Mouse (Mus musculus): ENCODE results near the gene Mpzl2.

The Mpzl2 gene

GRCm38 (mm10) chr9:45085741-45086690 is 46.4 kb downstream of the Mpzl2 start:
- no peak for DNase-seq (ENCODE audit: low spot score)

GRCm38 (mm10) chr9:45088040-45088439 is 48.4 kb downstream of the Mpzl2 start:
- DNase-seq (ENCODE audit: low spot score): no peak

DNA sequence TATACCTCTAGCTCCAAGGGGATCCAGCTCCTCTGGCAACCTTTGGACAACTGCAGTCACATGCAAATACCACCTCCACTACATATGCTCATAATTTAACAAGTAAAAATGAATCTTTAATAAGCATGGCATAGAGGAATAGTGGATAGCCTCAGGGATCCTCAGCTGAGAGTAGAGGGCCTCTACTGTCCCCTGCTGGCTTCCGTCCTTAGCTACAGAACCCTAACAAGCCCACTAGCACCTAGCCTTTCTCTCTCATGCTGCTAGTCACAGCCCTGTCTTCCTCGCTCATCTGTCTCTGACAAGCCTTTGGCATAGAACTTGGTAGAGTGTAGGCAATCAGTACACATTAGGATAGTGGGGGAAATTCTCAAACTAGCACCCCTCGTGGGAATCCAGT is 51.2 kb downstream of the Mpzl2 start:
- DNase-seq (ENCODE audit: low spot score): no peak

DNA sequence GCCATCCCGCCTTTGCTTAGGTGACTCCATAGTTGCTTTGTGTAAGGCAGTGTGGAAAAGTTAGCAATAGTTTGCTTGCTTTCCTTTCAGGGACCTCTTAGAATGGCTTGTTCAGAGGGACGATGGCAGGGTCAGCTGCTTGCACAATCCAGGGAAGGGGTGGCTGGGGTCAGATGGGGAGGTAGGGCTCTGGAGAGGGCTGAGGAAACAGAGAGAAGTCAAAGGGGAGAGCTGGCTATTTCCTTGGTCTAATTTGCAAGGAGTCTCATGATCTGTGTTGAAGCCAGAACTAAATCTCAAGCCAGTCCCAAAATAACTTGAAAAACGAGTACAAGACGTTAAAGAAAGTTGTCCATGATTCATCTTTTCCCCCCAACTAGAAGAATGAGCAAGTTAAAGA is 53.0 kb downstream of the Mpzl2 start:
- no peak for DNase-seq (ENCODE audit: low spot score)

GRCm38 (mm10) chr9:45095149-45095937 is 55.7 kb downstream of the Mpzl2 start:
- DNase-seq (ENCODE audit: low spot score): no peak

DNA sequence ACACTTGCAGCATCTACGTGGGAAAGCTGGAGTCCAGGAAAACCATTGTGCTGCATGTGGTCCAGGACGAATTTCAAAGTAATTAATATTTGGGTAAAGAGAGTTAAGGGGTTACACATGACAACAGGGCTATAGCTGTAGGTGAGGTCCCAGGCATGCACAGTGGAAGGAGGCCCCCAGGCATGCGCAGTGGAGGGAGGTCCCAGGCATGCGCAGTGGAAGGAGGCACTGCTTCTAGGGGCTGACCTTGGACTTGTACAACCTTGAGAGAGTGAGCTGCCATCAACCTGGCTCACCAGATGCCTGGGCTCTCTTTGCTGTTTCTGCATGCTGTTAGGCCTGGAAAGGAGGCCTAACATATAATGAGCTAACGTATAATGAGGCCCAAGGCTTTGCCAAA is 58.3 kb downstream of the Mpzl2 start:
- no peak for DNase-seq (ENCODE audit: low spot score)

GRCm38 (mm10) chr9:45098426-45098825 is 58.8 kb downstream of the Mpzl2 start:
- no peak for DNase-seq (ENCODE audit: low spot score)

DNA sequence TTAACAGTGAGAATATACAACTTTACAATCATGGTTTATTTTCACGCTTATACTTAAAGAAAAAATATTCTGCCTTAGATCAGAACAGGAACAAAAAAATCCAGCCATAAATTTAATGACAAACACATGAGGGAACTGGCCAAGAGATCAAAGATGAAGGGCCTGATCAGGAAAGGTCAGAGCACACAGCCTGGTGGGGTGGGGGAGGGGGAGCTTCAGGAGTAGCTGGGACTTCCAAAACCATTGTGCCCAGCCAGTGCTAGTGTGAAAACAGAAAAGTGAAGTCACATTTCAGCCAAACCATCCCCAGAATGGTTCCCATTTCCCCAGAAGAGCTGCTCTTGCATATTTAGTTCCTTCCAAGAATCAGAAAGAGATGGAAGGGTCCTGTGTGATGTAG is 62.9 kb downstream of the Mpzl2 start:
- no peak for DNase-seq (ENCODE audit: low spot score)

DNA sequence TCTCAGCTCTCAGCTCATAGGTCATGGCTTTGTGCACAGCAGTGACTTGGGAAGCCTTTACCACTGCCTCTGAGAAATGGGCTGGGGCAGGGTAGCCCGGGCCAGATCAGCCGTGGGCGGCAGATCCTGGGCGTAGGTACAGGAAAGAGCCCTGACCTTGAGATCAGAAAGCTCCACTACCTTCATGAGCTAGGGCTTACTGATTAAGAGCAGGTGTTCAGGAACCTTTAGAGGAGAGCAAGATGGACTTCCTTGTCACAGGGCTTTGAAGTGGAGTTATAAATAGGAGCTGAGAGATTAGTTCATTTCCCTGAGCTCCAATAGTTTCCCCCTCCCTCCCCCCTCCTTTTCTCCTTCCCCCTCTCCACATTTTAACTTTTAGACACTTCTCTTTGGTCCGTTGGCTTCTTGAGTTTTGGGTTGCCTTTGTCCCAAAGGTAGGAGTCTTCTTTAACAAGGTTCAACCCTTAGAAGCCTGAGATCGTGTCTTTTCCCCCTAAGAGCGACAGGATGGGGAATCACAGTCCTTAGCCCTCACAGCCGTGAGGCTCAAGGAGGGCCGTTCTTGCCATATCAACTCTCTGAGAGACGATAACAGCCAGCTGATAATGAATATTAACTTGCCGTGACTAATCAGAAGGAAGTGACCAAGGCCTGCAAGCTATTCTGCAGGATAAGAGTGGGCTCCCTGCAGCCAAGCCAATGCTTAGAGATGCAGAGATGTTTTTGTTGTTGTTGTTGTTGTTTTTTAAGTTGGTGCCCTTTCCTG is 63.8 kb downstream of the Mpzl2 start:
- no peak for DNase-seq (ENCODE audit: low spot score)
